Mouse (Mus musculus): Measurements from ENCODE around the gene Prss48.

- TF ChIP-seq CTCF (IDR thresholded peaks at IDR 0.05; ENCODE audit: extremely low read depth, insufficient read depth, low read length) (no peak), POLR2A (IDR thresholded peaks at IDR 0.05; ENCODE audit: extremely low read depth, insufficient read depth, low read length) (no peak)
Observed at GRCm38 (mm10) chr3:86016965-86017364, 14.7 kb upstream of the Prss48 start.
